Mouse (Mus musculus): ENCODE measurements at regions not wholly inside any gene's neighbourhood (a gene's known extent, or its start where the extent isn't known, plus 50 kb on each side); places are given as distances from the start of the nearest gene placed in this dataset.
A peak's percentile ranks its signal among the peaks of the same experiment; 100 is the strongest.

GRCm38 (mm10) chr9:23071006-23071405, 151.9 kb upstream of the Bmper start:
- WGBS: 68% methylated on average over 2 of the region's 2 CpGs

GRCm38 (mm10) chr9:23072741-23073140, 150.1 kb upstream of the Bmper start:
- H3K9ac ChIP-seq: no peak overlapping the region
- H3K36me3 ChIP-seq (replicated peaks; ENCODE audit: control insufficient read depth, insufficient read depth): no peaks in the 10 kb centered on the region
- no peak overlapping the region for H3K4me2 ChIP-seq (replicated peaks)
- no peak overlapping the region for H3K27ac ChIP-seq
- DNase-seq (ENCODE audit: low spot score) (no peak), ATAC-seq (ENCODE audit: low FRiP score) (no peak)
- no peaks in the 10 kb centered on the region for H3K9me3 ChIP-seq (ENCODE audit: control insufficient read depth, low read length)
- 82% methylated on average over 8 of the region's 8 CpGs for WGBS
- H3K27me3 ChIP-seq (ENCODE audit: control insufficient read depth, insufficient read depth, low read length): no peaks in the 10 kb centered on the region
- H3K4me3 ChIP-seq (replicated peaks; ENCODE audit: low read length): no peak overlapping the region
- 0 out of 2 replicates have a peak, but pooled peaks cover 3% of the 10 kb centered on the region for H3K4me1 ChIP-seq (replicated peaks; ENCODE audit: control insufficient read depth, insufficient read depth, low read length)

More at GRCm38 (mm10) chr9:23071006-23071405, 151.9 kb upstream of the Bmper start:
- Histone ChIP-seq H3K36me3 (replicated peaks; ENCODE audit: control insufficient read depth, insufficient read depth) (no peaks in the 10 kb centered on the region), H3K27me3 (ENCODE audit: control insufficient read depth, insufficient read depth, low read length) (no peaks in the 10 kb centered on the region), H3K4me3 (replicated peaks; ENCODE audit: low read length) (no peak overlapping the region), H3K4me1 (replicated peaks; ENCODE audit: control insufficient read depth, insufficient read depth, low read length) (0 out of 2 replicates have a peak, but pooled peaks cover 4% of the 10 kb centered on the region), H3K4me2 (replicated peaks) (no peak overlapping the region), H3K9me3 (ENCODE audit: control insufficient read depth, low read length) (no peaks in the 10 kb centered on the region), H3K9ac (no peak overlapping the region), H3K27ac (no peak overlapping the region)
- ATAC-seq (ENCODE audit: low FRiP score): no peak
- no peak for DNase-seq (ENCODE audit: low spot score)

GRCm38 (mm10) chr9:23083562-23083961, 139.3 kb upstream of the Bmper start:
- Histone ChIP-seq H3K27ac (peak overlapping the region; percentile 73), H3K9me3 (ENCODE audit: control insufficient read depth, low read length) (no peaks in the 10 kb centered on the region), H3K36me3 (replicated peaks; ENCODE audit: control insufficient read depth, insufficient read depth) (no peaks in the 10 kb centered on the region), H3K27me3 (ENCODE audit: control insufficient read depth, insufficient read depth, low read length) (no peaks in the 10 kb centered on the region), H3K4me3 (replicated peaks; ENCODE audit: low read length) (no peak overlapping the region), H3K9ac (no peak overlapping the region), H3K4me1 (replicated peaks; ENCODE audit: control insufficient read depth, insufficient read depth, low read length) (peaks cover 3% of the 10 kb centered on the region; the same call in 1 of the 2 replicates), H3K4me2 (replicated peaks) (peak overlapping the region; percentile 31)
- ATAC-seq (ENCODE audit: low FRiP score): peak; percentile 93
- DNase-seq (ENCODE audit: low spot score): peak; percentile 88
- WGBS: 13% methylated on average over 17 of the region's 17 CpGs

GRCm38 (mm10) chr9:23089339-23089738, 133.5 kb upstream of the Bmper start:
- no peaks in the 10 kb centered on the region for H3K9me3 ChIP-seq (ENCODE audit: control insufficient read depth, low read length)
- no peaks in the 10 kb centered on the region for H3K4me1 ChIP-seq (replicated peaks; ENCODE audit: control insufficient read depth, insufficient read depth, low read length)
- H3K4me2 ChIP-seq (replicated peaks): no peak overlapping the region
- no peak overlapping the region for H3K9ac ChIP-seq
- no peak overlapping the region for H3K4me3 ChIP-seq (replicated peaks; ENCODE audit: low read length)
- no peaks in the 10 kb centered on the region for H3K36me3 ChIP-seq (replicated peaks; ENCODE audit: control insufficient read depth, insufficient read depth)
- DNase-seq (ENCODE audit: low spot score) (no peak), ATAC-seq (ENCODE audit: low FRiP score) (no peak)
- no peaks in the 10 kb centered on the region for H3K27me3 ChIP-seq (ENCODE audit: control insufficient read depth, insufficient read depth, low read length)
- 73% methylated on average over 2 of the region's 2 CpGs for WGBS
- no peak overlapping the region for H3K27ac ChIP-seq

GRCm38 (mm10) chr9:23097134-23097789, 125.6 kb upstream of the Bmper start:
- Histone ChIP-seq H3K9ac (no peak overlapping the region), H3K4me3 (replicated peaks; ENCODE audit: low read length) (no peak overlapping the region), H3K9me3 (ENCODE audit: control insufficient read depth, low read length) (no peaks in the 10 kb centered on the region), H3K27ac (no peak overlapping the region), H3K4me1 (replicated peaks; ENCODE audit: control insufficient read depth, insufficient read depth, low read length) (no peaks in the 10 kb centered on the region), H3K27me3 (ENCODE audit: control insufficient read depth, insufficient read depth, low read length) (no peaks in the 10 kb centered on the region), H3K36me3 (replicated peaks; ENCODE audit: control insufficient read depth, insufficient read depth) (no peaks in the 10 kb centered on the region), H3K4me2 (replicated peaks) (no peak overlapping the region)
- no peak for ATAC-seq (ENCODE audit: low FRiP score)
- 78% methylated on average over 11 of the region's 11 CpGs for WGBS
- no peak for DNase-seq (ENCODE audit: low spot score)

GRCm38 (mm10) chr9:23101584-23101983, 121.3 kb upstream of the Bmper start:
- ATAC-seq (ENCODE audit: low FRiP score) (peak; percentile 31; the same call in 1 of the 2 replicates), DNase-seq (ENCODE audit: low spot score) (no peak)
- Histone ChIP-seq H3K4me1 (replicated peaks; ENCODE audit: control insufficient read depth, insufficient read depth, low read length) (no peaks in the 10 kb centered on the region), H3K36me3 (replicated peaks; ENCODE audit: control insufficient read depth, insufficient read depth) (no peaks in the 10 kb centered on the region), H3K27me3 (ENCODE audit: control insufficient read depth, insufficient read depth, low read length) (no peaks in the 10 kb centered on the region), H3K4me2 (replicated peaks) (no peak overlapping the region), H3K9me3 (ENCODE audit: control insufficient read depth, low read length) (no peaks in the 10 kb centered on the region), H3K9ac (no peak overlapping the region), H3K27ac (no peak overlapping the region), H3K4me3 (replicated peaks; ENCODE audit: low read length) (no peak overlapping the region)

- Histone ChIP-seq H3K27ac (no peak overlapping the region), H3K4me2 (replicated peaks) (no peak overlapping the region), H3K9ac (no peak overlapping the region), H3K4me3 (replicated peaks; ENCODE audit: low read length) (no peak overlapping the region), H3K9me3 (ENCODE audit: control insufficient read depth, low read length) (no peaks in the 10 kb centered on the region), H3K27me3 (ENCODE audit: control insufficient read depth, insufficient read depth, low read length) (no peaks in the 10 kb centered on the region), H3K4me1 (replicated peaks; ENCODE audit: control insufficient read depth, insufficient read depth, low read length) (no peaks in the 10 kb centered on the region), H3K36me3 (replicated peaks; ENCODE audit: control insufficient read depth, insufficient read depth) (no peaks in the 10 kb centered on the region)
- DNase-seq (ENCODE audit: low spot score): peak; percentile 51
- peak; percentile 81 for ATAC-seq (ENCODE audit: low FRiP score)
- 61% methylated on average over 9 of the region's 9 CpGs for WGBS
Observed at GRCm38 (mm10) chr9:23101990-23102796, 120.7 kb upstream of the Bmper start.

GRCm38 (mm10) chr9:23111500-23111899, 111.4 kb upstream of the Bmper start:
- H3K4me3 ChIP-seq (replicated peaks; ENCODE audit: low read length): no peak overlapping the region
- H3K27me3 ChIP-seq (ENCODE audit: control insufficient read depth, insufficient read depth, low read length): no peaks in the 10 kb centered on the region
- H3K4me2 ChIP-seq (replicated peaks): no peak overlapping the region
- H3K4me1 ChIP-seq (replicated peaks; ENCODE audit: control insufficient read depth, insufficient read depth, low read length): no peaks in the 10 kb centered on the region
- H3K9me3 ChIP-seq (ENCODE audit: control insufficient read depth, low read length): no peaks in the 10 kb centered on the region
- ATAC-seq (ENCODE audit: low FRiP score) (no peak), DNase-seq (ENCODE audit: low spot score) (no peak)
- H3K9ac ChIP-seq: no peak overlapping the region
- no peaks in the 10 kb centered on the region for H3K36me3 ChIP-seq (replicated peaks; ENCODE audit: control insufficient read depth, insufficient read depth)
- no peak overlapping the region for H3K27ac ChIP-seq
- 64% methylated on average over 6 of the region's 6 CpGs for WGBS

GRCm38 (mm10) chr9:23115026-23115425, 107.8 kb upstream of the Bmper start:
- DNase-seq (ENCODE audit: low spot score) (no peak), ATAC-seq (ENCODE audit: low FRiP score) (no peak)
- no peak overlapping the region for H3K4me2 ChIP-seq (replicated peaks)
- no peaks in the 10 kb centered on the region for H3K27me3 ChIP-seq (ENCODE audit: control insufficient read depth, insufficient read depth, low read length)
- no peaks in the 10 kb centered on the region for H3K9me3 ChIP-seq (ENCODE audit: control insufficient read depth, low read length)
- H3K4me3 ChIP-seq (replicated peaks; ENCODE audit: low read length): no peak overlapping the region
- no peak overlapping the region for H3K27ac ChIP-seq
- no peak overlapping the region for H3K9ac ChIP-seq
- H3K4me1 ChIP-seq (replicated peaks; ENCODE audit: control insufficient read depth, insufficient read depth, low read length): no peaks in the 10 kb centered on the region
- WGBS: 81% methylated on average over 5 of the region's 5 CpGs
- no peaks in the 10 kb centered on the region for H3K36me3 ChIP-seq (replicated peaks; ENCODE audit: control insufficient read depth, insufficient read depth)
